Mouse (Mus musculus) limb, embryonic 14.5 days (tissue): ENCODE measurements at regions not wholly inside any gene's neighbourhood (a gene's known extent, or its start where the extent isn't known, plus 50 kb on each side); places are given as distances from the start of the nearest gene placed in this dataset.

Experiments
- ATAC-seq: fragments of 200-750 bp; cut with Nextera tagmentation; 2 replicates; pipeline ENCODE4 v1.8.0; 2017; ENCODE audit warnings: low read depth, moderate number of reproducible peaks, moderate TSS enrichment; ENCODE audit not compliant: low FRiP score
- DNase-seq: peaks from one replicate; pipeline ENCODE4 v3.0.0-alpha.2; 2015; ENCODE audit warnings: low spot score
- H3K27ac ChIP-seq: fragments of 300-500 bp; sonication (generic); replicated peaks from 2 replicates; pipeline ENCODE4 v1.5.1; 2014; ENCODE audit warnings: low read depth, mild to moderate bottlenecking, low read length, moderate library complexity, mixed read lengths
- H3K27me3 ChIP-seq: fragments of 300-500 bp; sonication (generic); 2 replicates; pipeline ENCODE4 v1.6.1; 2014; ENCODE audit warnings: low read length, mixed read lengths; ENCODE audit not compliant: control insufficient read depth, insufficient read depth
- H3K36me3 ChIP-seq: fragments of 300-500 bp; sonication (generic); 2 replicates; pipeline ENCODE4 v1.6.1; 2014; ENCODE audit warnings: mild to moderate bottlenecking, low read length, moderate library complexity, mixed read lengths; ENCODE audit not compliant: control insufficient read depth, insufficient read depth
- H3K4me1 ChIP-seq: fragments of 300-500 bp; sonication (generic); 2 replicates; pipeline ENCODE4 v1.6.1; 2014; ENCODE audit warnings: antibody characterized with exemption, low read length, mixed read lengths; ENCODE audit not compliant: control insufficient read depth, insufficient read depth
- H3K4me2 ChIP-seq: fragments of 300-500 bp; sonication (generic); replicated peaks from 2 replicates; pipeline ENCODE4 v1.6.1; 2014; ENCODE audit warnings: low read depth, mild to moderate bottlenecking, low read length, moderate library complexity; ENCODE audit not compliant: severe bottlenecking
- H3K4me3 ChIP-seq: fragments of 300-500 bp; sonication (generic); replicated peaks from 2 replicates; pipeline ENCODE4 v1.5.1; 2014; ENCODE audit warnings: low read length
- H3K9ac ChIP-seq: fragments of 300-500 bp; sonication (generic); 2 replicates; pipeline ENCODE4 v1.6.1; 2014; ENCODE audit warnings: mild to moderate bottlenecking, low read depth, low read length, moderate library complexity; ENCODE audit not compliant: severe bottlenecking
- H3K9me3 ChIP-seq: fragments of 300-500 bp; sonication (generic); 2 replicates; pipeline ENCODE4 v1.6.1; 2016; ENCODE audit warnings: low read length; ENCODE audit not compliant: control insufficient read depth
- POLR2A ChIP-seq: fragments of 200-500 bp; IDR thresholded peaks from 2 replicates; pipeline ENCODE4 v1.8.0; 2012; ENCODE audit warnings: inconsistent platforms, mild to moderate bottlenecking, moderate library complexity, borderline replicate concordance; ENCODE audit not compliant: insufficient read depth, insufficient read length; ENCODE audit errors: extremely low read depth
- WGBS: fragments of 180-500 bp; shearing (Covaris S2); extraction: QIAGEN DNeasy Blood & Tissue Kit; methylation state at CpG from one replicate; pipeline ENCODE4 v1.1.7; 2014; 5-methylcytosine and 5-hydroxymethylcytosine counted together

- Histone ChIP-seq H3K4me2 (no peak overlapping the region), H3K4me1 (peaks cover 9% of the 10 kb centered on the region; the same call in 1 of the 2 replicates), H3K36me3 (no peaks in the 10 kb centered on the region), H3K27ac (no peak overlapping the region), H3K27me3 (no peaks in the 10 kb centered on the region), H3K9ac (no peak overlapping the region), H3K9me3 (no peaks in the 10 kb centered on the region), H3K4me3 (no peak overlapping the region)
- DNase-seq (no peak), ATAC-seq (no peak)
- TF ChIP-seq POLR2A: no peak
- 71% methylated on average over 8 of the region's 8 CpGs for WGBS
Measured at GRCm38 (mm10) chr2:79548039-79548600, 87.0 kb upstream of the Itprid2 start.

GRCm38 (mm10) chr2:79549781-79550180 lies 85.4 kb upstream of the Itprid2 start:
- no peak for TF ChIP-seq POLR2A
- H3K9ac ChIP-seq: no peak overlapping the region
- H3K4me2 ChIP-seq: no peak overlapping the region
- peak overlapping the region; percentile 34; the same call in 1 of the 2 replicates for H3K27ac ChIP-seq
- ATAC-seq: peak; percentile 19; the same call in 1 of the 2 replicates
- DNase-seq: peak; percentile 55
- H3K4me1 ChIP-seq: peaks cover 9% of the 10 kb centered on the region; the same call in 1 of the 2 replicates
- no peaks in the 10 kb centered on the region for H3K9me3 ChIP-seq
- WGBS: 29% methylated on average over 3 of the region's 3 CpGs
- H3K27me3 ChIP-seq: no peaks in the 10 kb centered on the region
- no peaks in the 10 kb centered on the region for H3K36me3 ChIP-seq
- H3K4me3 ChIP-seq: no peak overlapping the region

GRCm38 (mm10) chr2:79550432-79550831 lies 84.7 kb upstream of the Itprid2 start:
- WGBS: 77% methylated on average over 3 of the region's 3 CpGs

GRCm38 (mm10) chr2:79552481-79552880 lies 82.7 kb upstream of the Itprid2 start:
- no peak overlapping the region for H3K27ac ChIP-seq
- ATAC-seq (no peak), DNase-seq (no peak)
- H3K27me3 ChIP-seq: no peaks in the 10 kb centered on the region
- no peak overlapping the region for H3K9ac ChIP-seq
- H3K4me2 ChIP-seq: no peak overlapping the region
- TF ChIP-seq POLR2A: no peak
- no peaks in the 10 kb centered on the region for H3K36me3 ChIP-seq
- 61% methylated on average over 5 of the region's 5 CpGs for WGBS
- H3K9me3 ChIP-seq: no peaks in the 10 kb centered on the region
- H3K4me3 ChIP-seq: no peak overlapping the region
- H3K4me1 ChIP-seq: peaks cover 9% of the 10 kb centered on the region; the same call in 1 of the 2 replicates

More at GRCm38 (mm10) chr2:79550432-79550831, 84.7 kb upstream of the Itprid2 start:
- no peak overlapping the region for H3K4me3 ChIP-seq
- no peak for TF ChIP-seq POLR2A
- H3K9me3 ChIP-seq: no peaks in the 10 kb centered on the region
- ATAC-seq (no peak), DNase-seq (no peak)
- peaks cover 9% of the 10 kb centered on the region; the same call in 1 of the 2 replicates for H3K4me1 ChIP-seq
- no peak overlapping the region for H3K9ac ChIP-seq
- H3K4me2 ChIP-seq: no peak overlapping the region
- H3K27me3 ChIP-seq: no peaks in the 10 kb centered on the region
- H3K27ac ChIP-seq: 0 out of 2 replicates have a peak overlapping the region, but pooled peaks have one; percentile 34
- H3K36me3 ChIP-seq: no peaks in the 10 kb centered on the region

GRCm38 (mm10) chr2:79555395-79555794 lies 79.8 kb upstream of the Itprid2 start:
- 80% methylated on average over 2 of the region's 2 CpGs for WGBS
- TF ChIP-seq POLR2A: no peak
- no peaks in the 10 kb centered on the region for H3K9me3 ChIP-seq

More at GRCm38 (mm10) chr2:79555395-79555794, 79.8 kb upstream of the Itprid2 start:
- no peak overlapping the region for H3K9ac ChIP-seq
- no peak overlapping the region for H3K4me2 ChIP-seq
- H3K36me3 ChIP-seq: no peaks in the 10 kb centered on the region
- ATAC-seq: no peak
- peaks cover under 1% of the 10 kb centered on the region; the same call in 1 of the 2 replicates for H3K4me1 ChIP-seq
- no peaks in the 10 kb centered on the region for H3K27me3 ChIP-seq
- H3K27ac ChIP-seq: no peak overlapping the region
- DNase-seq: no peak
- H3K4me3 ChIP-seq: no peak overlapping the region
